Mouse (Mus musculus) right cerebral cortex, postnatal 25 days (tissue): ENCODE measurements around the gene Cxcl17.
A peak's percentile ranks its signal among the peaks of the same experiment; 100 is the strongest.

Experiments
- DNase-seq: peaks from one replicate; pipeline ENCODE4 v3.0.0; 2022

Gene Cxcl17

DNA sequence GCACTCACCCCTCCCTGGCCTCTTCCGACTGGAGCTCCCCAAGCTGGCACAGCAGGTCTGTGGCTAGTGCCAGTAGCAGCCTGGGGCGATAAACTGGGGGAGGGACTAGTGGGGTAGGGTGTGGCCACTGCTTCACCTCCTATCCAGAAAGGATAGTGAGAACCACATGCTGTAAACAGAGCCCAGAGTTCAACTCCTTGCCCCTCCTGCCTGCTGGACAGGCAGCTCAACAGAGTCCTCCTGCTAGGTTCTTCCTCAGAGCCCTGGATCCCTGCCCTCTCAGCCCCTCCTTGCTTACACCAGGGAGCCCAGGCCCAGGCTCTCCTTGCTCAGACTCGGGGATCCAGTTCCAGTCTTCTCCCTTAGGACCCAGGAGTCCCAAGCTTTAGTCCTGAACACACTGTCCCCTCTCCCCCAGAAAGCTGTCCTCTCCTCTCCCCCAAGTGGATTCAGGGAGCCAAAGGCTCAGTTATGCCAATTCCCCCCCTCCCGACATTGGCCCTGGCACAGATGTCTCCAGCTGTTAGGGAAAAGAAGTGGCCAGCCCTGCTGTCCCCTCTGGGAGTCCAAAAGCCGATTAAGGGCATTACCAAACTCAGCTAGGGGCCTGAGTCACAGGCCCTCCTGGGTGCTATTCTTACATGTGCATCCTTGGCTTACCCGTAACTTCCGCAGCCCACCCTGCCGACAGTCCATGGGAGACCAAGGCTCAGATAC lies 22.5 kb downstream of the Cxcl17 start:
- DNase-seq: no peak

DNA sequence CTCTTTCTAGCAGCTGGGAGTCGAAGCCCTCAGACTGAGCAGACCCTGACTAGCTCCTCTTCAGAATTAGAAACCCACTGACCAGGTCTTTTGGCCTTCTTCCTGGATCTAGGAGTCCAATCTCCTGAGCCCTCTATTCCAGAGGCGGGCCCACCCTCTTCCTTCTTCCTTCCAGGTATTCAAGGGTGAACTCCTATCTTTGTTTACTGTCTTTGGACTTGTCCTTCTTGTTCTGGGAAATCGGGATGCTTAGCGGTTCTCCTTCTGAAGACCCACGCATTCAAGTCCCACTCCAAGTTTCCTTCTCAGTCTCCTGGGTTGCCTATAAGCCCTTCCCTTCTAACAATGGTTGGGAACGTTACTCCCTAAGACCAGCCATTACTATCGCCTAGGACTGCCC lies 23.8 kb downstream of the Cxcl17 start:
- DNase-seq: no peak

GRCm38 (mm10) chr7:25387811-25388440 lies 24.8 kb downstream of the Cxcl17 start:
- DNase-seq: no peak

- no peak for DNase-seq
Observed at GRCm38 (mm10) chr7:25385850-25386555, 26.7 kb downstream of the Cxcl17 start.

DNA sequence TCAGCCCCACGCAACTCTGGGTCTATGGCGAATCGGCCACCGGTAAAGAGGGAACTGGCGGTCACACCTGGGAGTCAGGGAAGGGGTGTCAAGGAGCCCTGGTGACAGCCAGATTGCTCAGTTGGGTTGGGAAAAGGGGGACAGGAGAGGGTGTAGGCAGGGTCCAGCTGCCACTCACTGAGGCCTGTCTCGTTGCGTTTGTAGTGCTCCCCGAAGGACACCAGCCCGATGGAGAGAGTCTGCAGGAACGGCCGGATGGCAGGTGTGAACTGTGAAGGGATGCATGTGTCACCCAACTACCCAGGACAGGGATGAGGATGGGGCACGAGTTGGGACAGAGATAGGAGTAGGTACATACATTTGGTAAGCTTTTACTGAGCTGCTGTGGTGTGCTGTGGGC lies 27.4 kb downstream of the Cxcl17 start:
- no peak for DNase-seq

GRCm38 (mm10) chr7:25384818-25385217 lies 27.9 kb downstream of the Cxcl17 start:
- no peak for DNase-seq

DNA sequence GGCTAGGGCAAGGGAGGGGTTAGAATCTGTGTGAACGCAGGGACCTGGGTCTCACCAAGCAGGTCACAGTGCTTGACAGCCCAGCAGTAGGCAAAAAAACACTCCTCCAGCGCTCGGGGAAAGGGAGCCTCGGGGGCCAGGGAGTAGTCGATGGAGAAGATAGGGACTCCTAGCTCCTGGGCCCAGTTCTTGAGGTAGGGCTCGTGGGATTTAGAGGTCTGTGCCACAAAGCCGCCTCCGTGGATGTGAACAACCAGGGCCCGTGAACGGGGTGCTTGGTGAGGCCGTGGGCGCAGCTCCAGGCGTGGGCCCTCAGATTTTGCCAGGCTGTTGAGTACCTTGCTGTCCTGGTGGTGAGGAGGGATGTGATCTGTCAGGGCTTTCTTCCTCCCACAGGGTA lies 28.4 kb downstream of the Cxcl17 start:
- no peak for DNase-seq

DNA sequence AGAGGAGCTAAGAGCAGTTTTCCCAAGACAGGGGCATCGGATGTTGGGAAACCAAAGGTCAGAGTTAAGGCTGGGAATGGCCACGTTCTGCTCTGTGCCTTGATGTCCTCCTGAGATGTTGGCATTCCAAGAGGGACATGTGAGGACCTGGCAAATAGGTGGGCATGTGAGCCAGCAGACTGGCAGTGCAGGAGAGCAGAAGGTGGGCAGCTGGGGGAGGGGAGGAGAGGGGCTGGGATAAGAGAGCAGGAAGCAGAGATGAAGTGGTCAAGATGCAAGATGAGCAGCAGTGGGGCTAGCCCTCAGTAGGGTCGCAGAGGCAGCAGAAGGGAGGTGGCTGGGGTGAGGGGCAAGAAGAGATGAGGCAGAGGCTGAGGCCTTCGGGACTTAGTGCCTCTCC lies 28.8 kb downstream of the Cxcl17 start:
- no peak for DNase-seq

DNA sequence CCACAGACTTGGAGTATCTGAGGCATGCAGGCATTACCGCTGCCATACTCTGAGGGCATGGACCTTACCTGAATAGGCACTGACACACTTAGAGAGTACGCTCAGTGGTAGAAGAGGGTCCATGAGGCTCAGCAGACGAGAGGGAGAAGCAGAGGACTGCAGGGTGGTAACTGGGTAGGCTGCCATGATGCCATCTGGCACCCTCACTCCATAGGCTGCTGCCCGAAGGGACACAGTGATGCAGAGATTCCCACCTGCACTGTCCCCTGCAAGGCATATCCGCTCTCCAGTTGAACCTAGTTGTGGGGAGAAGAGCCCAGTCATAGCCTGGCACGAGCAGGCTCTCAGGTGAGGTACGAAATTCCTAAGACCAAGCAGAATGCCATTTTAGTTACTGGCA lies 29.3 kb downstream of the Cxcl17 start:
- no peak for DNase-seq

DNA sequence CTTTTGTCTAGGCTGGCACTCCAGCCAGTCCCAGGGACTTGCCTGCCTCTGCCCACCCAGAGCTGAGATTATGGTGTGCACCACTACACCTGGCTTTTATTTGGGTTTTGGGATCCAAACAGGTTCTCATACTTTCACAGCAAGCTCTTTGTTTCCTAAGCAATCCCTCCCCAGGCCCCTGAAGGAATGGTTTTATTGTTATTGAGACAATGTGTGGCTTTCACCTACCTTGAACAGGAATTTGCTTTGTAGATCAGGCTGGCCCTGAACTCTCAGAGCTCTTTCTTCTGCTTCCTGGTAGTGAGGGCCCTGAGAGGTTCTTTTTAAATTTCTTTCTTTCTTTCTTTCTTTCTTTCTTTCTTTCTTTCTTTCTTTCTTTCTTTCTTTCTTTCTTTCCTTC lies 30.1 kb downstream of the Cxcl17 start:
- no peak for DNase-seq

DNA sequence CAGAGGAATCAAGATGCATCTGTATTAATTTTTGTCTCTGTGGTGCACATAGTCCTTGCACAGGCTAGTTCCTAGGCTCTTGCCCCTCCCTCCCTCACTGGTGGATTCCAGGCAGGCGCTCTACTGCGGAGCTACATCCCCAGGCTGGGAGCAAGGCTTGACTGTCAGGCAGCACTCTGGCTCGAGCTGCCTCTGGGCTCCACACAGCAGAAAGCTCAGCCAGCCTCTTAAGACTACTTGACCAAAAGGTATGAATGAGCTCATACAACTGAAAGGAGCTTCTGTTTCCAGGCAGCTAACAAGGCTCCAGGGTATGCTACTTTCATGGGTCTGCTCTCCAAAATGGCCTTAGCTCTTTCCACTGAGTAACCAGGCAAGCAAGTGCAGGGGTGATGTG lies 31.4 kb downstream of the Cxcl17 start:
- no peak for DNase-seq

DNA sequence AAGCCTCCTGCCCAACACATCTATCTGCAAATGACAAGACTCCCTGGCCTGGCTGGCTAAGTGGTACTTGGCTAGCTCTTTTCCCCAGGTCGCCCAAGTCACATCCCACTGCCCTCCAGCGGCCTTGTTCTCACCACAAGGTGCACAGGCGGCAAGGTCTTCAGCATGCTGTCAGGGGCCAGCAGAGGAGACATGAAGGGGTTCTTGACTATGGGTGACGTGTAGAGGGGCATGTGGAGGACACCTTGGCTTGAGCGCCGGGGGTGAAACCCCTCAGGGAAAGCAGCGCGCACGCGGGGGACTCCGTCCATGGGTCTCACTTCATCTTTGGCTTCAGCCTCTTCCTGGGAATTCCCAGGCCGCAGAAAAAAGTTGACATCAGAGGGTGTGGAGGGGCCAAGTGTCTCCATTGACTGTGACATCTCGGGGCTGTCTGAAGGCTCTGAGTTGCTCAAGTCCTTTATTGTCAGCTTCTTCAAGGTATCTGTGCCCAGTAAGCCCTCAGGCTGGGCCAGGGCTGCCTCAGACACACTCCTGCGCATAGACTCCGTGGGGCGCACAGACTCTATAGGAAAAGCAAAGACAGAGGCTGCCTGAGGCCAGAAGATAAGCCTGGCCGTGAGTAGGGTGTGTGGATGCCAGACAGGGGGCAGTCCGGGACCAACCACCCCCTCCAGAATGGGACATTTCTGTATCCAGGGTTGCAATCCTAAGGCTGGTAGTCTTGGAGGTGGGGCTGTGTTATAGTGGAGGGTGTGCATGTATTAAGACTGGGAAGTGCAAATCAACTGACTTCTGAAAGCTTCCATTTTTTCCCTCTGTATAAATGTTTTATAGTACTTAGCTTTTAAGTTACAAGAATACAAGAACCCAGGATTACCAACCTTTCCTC lies 32.0 kb downstream of the Cxcl17 start:
- DNase-seq: no peak

GRCm38 (mm10) chr7:25379551-25380351 lies 32.9 kb downstream of the Cxcl17 start:
- DNase-seq: no peak

GRCm38 (mm10) chr7:25378181-25379100 lies 34.2 kb downstream of the Cxcl17 start:
- DNase-seq: no peak

GRCm38 (mm10) chr7:25377100-25377700 lies 35.5 kb downstream of the Cxcl17 start:
- DNase-seq: no peak

DNA sequence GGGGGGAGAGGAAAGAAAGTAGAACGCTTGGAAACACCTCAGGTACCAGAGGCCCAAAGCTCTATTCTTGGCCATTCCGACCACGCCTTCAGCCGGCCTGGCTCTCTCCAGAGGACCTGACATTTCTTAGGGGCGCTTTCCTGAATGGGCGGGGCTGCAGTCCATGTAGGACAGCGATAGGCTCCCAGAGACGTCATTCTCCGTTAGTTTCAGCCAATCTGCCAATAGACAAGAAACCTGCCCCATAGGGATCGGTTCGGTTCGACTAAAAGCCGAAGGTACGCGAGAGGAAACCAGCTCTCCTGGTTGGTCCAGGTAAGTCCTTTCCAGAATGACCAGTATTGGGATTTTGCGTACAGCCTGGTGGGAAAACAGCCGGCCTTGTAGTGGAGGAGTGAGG lies 36.1 kb downstream of the Cxcl17 start:
- peak; percentile 88 for DNase-seq

DNA sequence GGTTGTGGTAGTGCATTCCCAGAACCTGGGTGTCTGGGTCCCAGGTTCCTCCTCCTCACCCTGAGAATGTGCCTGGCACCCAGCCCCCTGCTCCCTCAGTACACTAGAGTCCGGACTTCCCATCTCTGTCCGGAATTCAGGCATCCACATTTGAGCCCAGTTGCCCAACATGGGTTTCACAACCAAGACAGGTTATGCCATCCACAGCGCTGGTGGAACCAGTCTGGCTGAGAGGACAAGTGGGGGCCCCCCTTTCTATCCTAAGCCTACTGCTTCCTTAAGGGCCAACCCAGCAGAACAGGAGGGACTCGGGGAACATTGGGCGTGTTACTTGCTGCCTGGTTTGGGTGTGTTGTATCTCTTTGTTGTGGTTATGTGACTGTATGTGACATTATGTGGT lies 40.2 kb downstream of the Cxcl17 start:
- DNase-seq: no peak

- peak; percentile 34 for DNase-seq
Observed at GRCm38 (mm10) chr7:25369058-25369749, 43.5 kb downstream of the Cxcl17 start, which contains the start of gene Cnfn. Cnfn (minus strand) TSS chr7:25369724.

DNA sequence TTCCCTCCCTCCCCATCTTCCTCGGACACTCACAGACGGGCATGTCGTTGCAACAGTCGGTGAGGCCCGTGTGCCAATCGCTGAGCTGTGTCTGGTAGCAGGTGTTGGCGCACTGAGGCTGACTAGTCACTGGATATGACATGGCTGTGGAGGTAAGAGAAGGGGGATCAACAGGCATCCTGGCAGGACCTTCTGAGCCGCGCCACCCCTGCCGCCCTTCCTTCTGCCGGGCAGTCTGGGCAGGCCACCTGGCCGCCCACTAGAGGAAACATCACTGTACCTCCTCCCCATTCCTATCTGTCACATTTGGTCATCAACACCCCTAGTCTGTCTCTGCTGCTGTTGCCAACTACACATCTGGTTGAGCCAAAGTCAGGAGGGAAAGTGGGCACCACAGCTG lies 44.4 kb downstream of the Cxcl17 start:
- DNase-seq: no peak
